Mouse (Mus musculus) embryonic facial prominence, embryonic 12.5 days (tissue): Measurements from ENCODE around the gene Cfap99. TPM values are rescaled to one million over a fixed set of nuclear protein-coding genes. Genes with fewer than 3 reads are reported as not detected.

Experiments
- ATAC-seq: fragments of 200-750 bp; cut with Nextera tagmentation; 2 replicates; pipeline ENCODE4 v1.8.0; 2017; ENCODE audit not compliant: insufficient number of reproducible peaks, insufficient read depth, low FRiP score, low TSS enrichment
- H3K27ac ChIP-seq: fragments of 300-500 bp; sonication (generic); 2 replicates; pipeline ENCODE4 v1.5.1; 2016; ENCODE audit warnings: mild to moderate bottlenecking
- H3K27me3 ChIP-seq: fragments of 300-500 bp; sonication (generic); 2 replicates; pipeline ENCODE4 v1.6.1; 2016; ENCODE audit warnings: mild to moderate bottlenecking, moderate library complexity
- H3K36me3 ChIP-seq: fragments of 300-500 bp; sonication (generic); 2 replicates; pipeline ENCODE4 v1.6.1; 2016; ENCODE audit warnings: mild to moderate bottlenecking
- H3K4me1 ChIP-seq: fragments of 300-500 bp; sonication (generic); 2 replicates; pipeline ENCODE4 v1.6.1; 2016
- H3K4me2 ChIP-seq: fragments of 300-500 bp; sonication (generic); replicated peaks from 2 replicates; pipeline ENCODE4 v1.6.1; 2016; ENCODE audit warnings: mild to moderate bottlenecking, moderate library complexity
- H3K4me3 ChIP-seq: fragments of 300-500 bp; sonication (generic); 2 replicates; pipeline ENCODE4 v1.5.1; 2016; ENCODE audit warnings: mild to moderate bottlenecking
- H3K9ac ChIP-seq: fragments of 300-500 bp; sonication (generic); 2 replicates; pipeline ENCODE4 v1.6.1; 2016; ENCODE audit warnings: mild to moderate bottlenecking, moderate library complexity
- H3K9me3 ChIP-seq: fragments of 300-500 bp; sonication (generic); 2 replicates; pipeline ENCODE4 v1.6.1; 2016; ENCODE audit warnings: mild to moderate bottlenecking, moderate library complexity
- WGBS: fragments of 180-500 bp; shearing (Covaris S2); methylation state at CpG from one replicate; pipeline ENCODE4 v1.1.7; 2016; 5-methylcytosine and 5-hydroxymethylcytosine counted together
- polyA plus RNA-seq: library from polyadenylated mRNA; unstranded; fragments of >200 nt; fragmentation: Nextera tagmentation; extraction: Ambion mirVana; gene quantifications from 2 replicates; pipeline ENCODE4 v1.2.1, GENCODE M21; 2016

Gene Cfap99
- not detected in 2 replicates for polyA plus RNA-seq

- no peak within 1 kb of the TSS for H3K27ac ChIP-seq
- H3K4me3 ChIP-seq = peak within 1 kb of the TSS; percentile 70
- WGBS = under 1% methylated on average over 79 of the region's 83 CpGs
- peak within 1 kb of the TSS; percentile 60 for H3K9ac ChIP-seq
- H3K4me2 ChIP-seq = peak within 1 kb of the TSS; percentile 97
- no peaks in the 10 kb centered on the region for H3K36me3 ChIP-seq
- peaks cover 67% of the 10 kb centered on the region for H3K27me3 ChIP-seq
- peaks cover 19% of the 10 kb centered on the region for H3K4me1 ChIP-seq
- H3K9me3 ChIP-seq = no peaks in the 10 kb centered on the region
- ATAC-seq = peak; percentile 96
Observed at GRCm38 (mm10) chr5:34288154-34288716, at the start of gene Cfap99, which contains the start of gene Zfyve28. Gene Cfap99, plus strand, starts transcription at chr5:34288600. Gene Zfyve28, minus strand, starts transcription at chr5:34288449.

DNA sequence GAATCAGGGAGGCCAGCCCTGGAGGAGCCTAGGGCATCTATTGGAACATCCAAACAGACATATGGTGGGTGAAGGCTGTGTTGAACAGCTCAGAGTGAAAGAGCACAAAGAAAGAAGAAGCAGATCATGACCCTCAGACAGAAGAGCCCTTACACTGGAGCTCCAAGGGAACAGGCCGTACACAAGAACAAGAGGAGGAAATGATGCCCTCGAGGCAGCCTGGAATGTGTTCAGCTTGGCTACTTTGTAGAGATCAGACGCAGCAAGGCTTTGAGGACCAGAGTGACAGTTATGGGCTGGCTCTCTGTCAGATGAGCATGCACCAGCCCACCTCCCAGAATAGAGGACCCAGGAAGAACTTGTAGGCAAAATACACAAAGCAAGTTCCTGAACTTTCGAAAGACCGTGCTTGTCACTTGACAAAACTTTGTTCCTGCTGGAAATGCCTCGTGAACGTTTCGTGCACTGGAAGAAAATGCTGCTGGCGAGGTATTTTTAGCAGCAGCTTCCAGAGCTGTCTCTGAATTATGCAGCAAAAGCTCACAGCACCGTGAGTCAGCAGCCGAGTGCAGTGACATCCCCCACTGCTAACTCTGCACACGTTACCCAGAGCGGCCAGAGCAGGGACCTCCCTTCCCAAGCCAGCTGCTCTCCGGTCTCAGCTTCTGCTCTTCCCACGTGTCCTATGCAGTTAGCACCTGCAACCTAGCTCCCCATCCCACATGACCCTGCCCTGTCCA lies 46.0 kb upstream of the Cfap99 start:
- no peaks in the 10 kb centered on the region for H3K36me3 ChIP-seq
- H3K4me1 ChIP-seq = peaks cover 10% of the 10 kb centered on the region; the same call in 1 of the 2 replicates
- no peak overlapping the region for H3K27ac ChIP-seq
- no peaks in the 10 kb centered on the region for H3K27me3 ChIP-seq
- H3K4me3 ChIP-seq = no peak overlapping the region
- 38% methylated on average over 15 of the region's 15 CpGs for WGBS
- no peak overlapping the region for H3K9ac ChIP-seq
- ATAC-seq = no peak; the same call in 1 of the 2 replicates
- H3K4me2 ChIP-seq = no peak overlapping the region
- H3K9me3 ChIP-seq = no peaks in the 10 kb centered on the region

DNA sequence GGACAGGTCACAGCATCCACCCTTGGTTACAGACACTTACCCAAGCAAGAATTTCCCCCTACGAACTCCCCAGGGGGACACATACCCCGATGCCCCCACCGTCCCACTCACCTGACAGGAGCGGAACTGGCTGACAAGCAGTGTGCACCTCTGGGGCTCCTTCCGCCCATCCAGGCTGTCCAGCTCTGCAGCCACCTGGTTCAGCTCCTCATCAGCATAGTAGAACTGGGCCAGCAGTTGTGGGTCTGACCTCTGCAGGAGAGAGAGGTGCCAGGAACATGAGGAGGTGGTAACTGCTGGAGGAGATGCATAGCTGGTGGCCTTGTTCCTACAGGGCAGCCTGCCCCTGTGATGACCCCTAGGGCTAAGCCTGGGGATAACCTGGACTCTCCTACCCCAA lies 45.3 kb upstream of the Cfap99 start:
- Histone ChIP-seq H3K4me1 (peaks cover 10% of the 10 kb centered on the region; the same call in 1 of the 2 replicates), H3K9ac (no peak overlapping the region), H3K9me3 (no peaks in the 10 kb centered on the region), H3K4me2 (no peak overlapping the region), H3K4me3 (no peak overlapping the region), H3K36me3 (no peaks in the 10 kb centered on the region), H3K27me3 (no peaks in the 10 kb centered on the region), H3K27ac (no peak overlapping the region)
- 77% methylated on average over 5 of the region's 5 CpGs for WGBS
- no peak for ATAC-seq

DNA sequence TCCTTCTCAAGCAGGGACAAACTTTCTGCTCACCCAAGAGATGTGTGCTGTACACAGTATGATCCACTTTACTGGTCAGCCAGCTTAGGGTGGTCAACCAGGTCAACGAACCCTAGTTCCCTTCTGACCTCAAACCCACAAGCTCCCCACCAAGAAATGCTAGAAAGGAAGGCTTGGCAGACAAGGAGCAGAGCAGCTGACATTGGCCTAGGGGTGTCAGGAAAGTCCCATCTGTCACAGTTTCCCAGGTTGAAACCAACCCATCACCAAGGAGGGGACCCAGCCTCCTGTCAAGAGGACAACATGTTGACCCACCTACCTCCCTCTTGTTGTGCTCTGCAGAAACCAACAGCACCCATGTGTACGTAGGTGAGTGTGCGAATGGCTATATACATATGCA lies 42.0 kb upstream of the Cfap99 start:
- Histone ChIP-seq H3K27me3 (no peaks in the 10 kb centered on the region), H3K4me3 (no peak overlapping the region), H3K36me3 (no peaks in the 10 kb centered on the region), H3K4me2 (no peak overlapping the region), H3K27ac (no peak overlapping the region), H3K4me1 (peaks cover 16% of the 10 kb centered on the region), H3K9ac (no peak overlapping the region), H3K9me3 (no peaks in the 10 kb centered on the region)
- 95% methylated on average over 3 of the region's 3 CpGs for WGBS
- no peak for ATAC-seq

GRCm38 (mm10) chr5:34249132-34249531 lies 39.3 kb upstream of the Cfap99 start:
- 80% methylated on average over 4 of the region's 4 CpGs for WGBS
- no peak overlapping the region for H3K9ac ChIP-seq
- H3K4me1 ChIP-seq = peaks cover 21% of the 10 kb centered on the region
- no peaks in the 10 kb centered on the region for H3K27me3 ChIP-seq
- no peaks in the 10 kb centered on the region for H3K9me3 ChIP-seq
- no peak overlapping the region for H3K4me2 ChIP-seq
- H3K36me3 ChIP-seq = no peaks in the 10 kb centered on the region
- ATAC-seq = no peak
- H3K4me3 ChIP-seq = no peak overlapping the region
- H3K27ac ChIP-seq = no peak overlapping the region

DNA sequence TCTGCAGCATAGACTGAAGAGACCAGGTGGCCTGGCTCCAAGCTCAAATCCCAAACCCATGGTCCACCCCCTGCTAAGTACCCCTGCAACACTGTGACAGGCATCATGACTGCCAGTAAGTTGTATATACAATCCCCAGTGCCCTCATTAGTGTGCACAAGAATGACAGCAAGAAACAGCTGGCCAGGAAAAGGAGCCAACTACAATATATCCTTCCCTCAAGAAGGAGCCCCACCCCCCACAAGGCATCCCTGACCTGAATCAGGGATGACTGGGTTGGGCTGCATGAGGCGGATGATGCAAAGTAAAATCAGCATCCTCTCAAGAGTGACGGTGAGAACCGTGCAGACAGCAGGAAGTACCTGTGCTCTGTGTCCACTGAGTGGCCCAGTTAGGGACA lies 38.3 kb upstream of the Cfap99 start:
- no peak overlapping the region for H3K4me3 ChIP-seq
- H3K9me3 ChIP-seq = no peaks in the 10 kb centered on the region
- ATAC-seq = 0 out of 2 replicates have a peak, but pooled peaks have one; percentile 19
- no peaks in the 10 kb centered on the region for H3K36me3 ChIP-seq
- peaks cover 21% of the 10 kb centered on the region for H3K4me1 ChIP-seq
- no peak overlapping the region for H3K27ac ChIP-seq
- H3K27me3 ChIP-seq = no peaks in the 10 kb centered on the region
- no peak overlapping the region for H3K9ac ChIP-seq
- no peak overlapping the region for H3K4me2 ChIP-seq
- 65% methylated on average over 3 of the region's 3 CpGs for WGBS

GRCm38 (mm10) chr5:34251794-34252193 lies 36.6 kb upstream of the Cfap99 start:
- H3K9me3 ChIP-seq = no peaks in the 10 kb centered on the region
- H3K4me2 ChIP-seq = no peak overlapping the region
- no peak for ATAC-seq
- no peaks in the 10 kb centered on the region for H3K36me3 ChIP-seq
- no peak overlapping the region for H3K9ac ChIP-seq
- peaks cover 21% of the 10 kb centered on the region for H3K4me1 ChIP-seq
- H3K4me3 ChIP-seq = no peak overlapping the region
- H3K27me3 ChIP-seq = no peaks in the 10 kb centered on the region
- 0 out of 2 replicates have a peak overlapping the region, but pooled peaks have one; percentile 36 for H3K27ac ChIP-seq
- 27% methylated on average over 4 of the region's 4 CpGs for WGBS

GRCm38 (mm10) chr5:34252307-34252966 lies 36.0 kb upstream of the Cfap99 start:
- WGBS = 32% methylated on average over 4 of the region's 4 CpGs
- Histone ChIP-seq H3K9me3 (no peaks in the 10 kb centered on the region), H3K4me2 (no peak overlapping the region), H3K4me1 (peaks cover 21% of the 10 kb centered on the region), H3K36me3 (no peaks in the 10 kb centered on the region), H3K9ac (no peak overlapping the region), H3K27me3 (no peaks in the 10 kb centered on the region), H3K4me3 (no peak overlapping the region), H3K27ac (peak overlapping the region; percentile 58)
- ATAC-seq = no peak

GRCm38 (mm10) chr5:34252967-34253519 lies 35.4 kb upstream of the Cfap99 start:
- H3K4me2 ChIP-seq = no peak overlapping the region

DNA sequence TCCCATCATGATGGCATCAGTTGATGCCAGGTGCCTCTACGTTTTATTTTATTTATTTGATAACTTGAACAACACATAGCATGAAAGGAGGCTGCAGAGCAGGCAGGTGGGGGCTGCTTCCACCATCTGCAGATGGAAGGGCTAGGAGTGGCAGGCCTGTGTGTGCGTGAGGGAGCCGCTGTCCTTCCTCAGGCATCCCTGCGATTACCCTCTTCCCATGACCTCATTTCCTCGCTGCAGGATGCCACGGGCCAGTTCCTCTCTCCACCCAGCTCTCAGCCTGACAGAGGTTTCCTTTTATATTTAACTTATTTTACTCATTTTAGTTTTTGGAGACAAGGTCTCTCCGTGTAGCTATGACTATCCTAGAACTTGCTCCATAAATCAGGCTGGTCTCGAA lies 34.1 kb upstream of the Cfap99 start:
- Histone ChIP-seq H3K27me3 (no peaks in the 10 kb centered on the region), H3K36me3 (no peaks in the 10 kb centered on the region), H3K4me3 (no peak overlapping the region), H3K4me2 (no peak overlapping the region), H3K27ac (no peak overlapping the region), H3K9me3 (no peaks in the 10 kb centered on the region), H3K9ac (no peak overlapping the region), H3K4me1 (peaks cover 21% of the 10 kb centered on the region)
- ATAC-seq = 0 out of 2 replicates have a peak, but pooled peaks have one; percentile 22
- WGBS = 55% methylated on average over 8 of the region's 8 CpGs

More at GRCm38 (mm10) chr5:34252967-34253519, 35.4 kb upstream of the Cfap99 start:
- H3K4me1 ChIP-seq = peaks cover 21% of the 10 kb centered on the region
- H3K9me3 ChIP-seq = no peaks in the 10 kb centered on the region
- no peak for ATAC-seq
- H3K4me3 ChIP-seq = no peak overlapping the region
- no peaks in the 10 kb centered on the region for H3K27me3 ChIP-seq
- H3K9ac ChIP-seq = no peak overlapping the region
- WGBS = 41% methylated on average over 4 of the region's 4 CpGs
- H3K36me3 ChIP-seq = no peaks in the 10 kb centered on the region
- peak overlapping the region; percentile 58 for H3K27ac ChIP-seq

- WGBS = 82% methylated on average over 3 of the region's 3 CpGs
- peaks cover 17% of the 10 kb centered on the region for H3K4me1 ChIP-seq
- H3K4me2 ChIP-seq = no peak overlapping the region
- H3K9ac ChIP-seq = no peak overlapping the region
- H3K36me3 ChIP-seq = no peaks in the 10 kb centered on the region
- no peak for ATAC-seq
- no peaks in the 10 kb centered on the region for H3K9me3 ChIP-seq
- no peaks in the 10 kb centered on the region for H3K27me3 ChIP-seq
- H3K27ac ChIP-seq = no peak overlapping the region
- H3K4me3 ChIP-seq = no peak overlapping the region
Observed at GRCm38 (mm10) chr5:34255189-34255588, 33.2 kb upstream of the Cfap99 start.
